Mouse (Mus musculus) testis, adult 2 months (tissue): ENCODE data around the gene Adgrv1. TPM values are rescaled to one million over a fixed set of nuclear protein-coding genes. Genes with fewer than 3 reads are reported as not detected.

Experiments
- H3K27ac ChIP-seq: fragments of 200-500 bp; 2 replicates; pipeline ENCODE4 v1.5.1; 2012; ENCODE audit warnings: low read depth, low read length; ENCODE audit not compliant: control insufficient read depth, insufficient read depth
- H3K27me3 ChIP-seq: fragments of 200-500 bp; 2 replicates; pipeline ENCODE4 v1.6.1; 2012; ENCODE audit warnings: mild to moderate bottlenecking, low read length, moderate library complexity; ENCODE audit not compliant: control insufficient read depth, insufficient read depth
- H3K36me3 ChIP-seq: fragments of 200-500 bp; 2 replicates; pipeline ENCODE4 v1.6.1; 2012; ENCODE audit warnings: mild to moderate bottlenecking, low read length; ENCODE audit not compliant: control insufficient read depth, insufficient read depth
- H3K4me1 ChIP-seq: fragments of 200-500 bp; 2 replicates; pipeline ENCODE4 v1.6.1; 2012; ENCODE audit warnings: low read length; ENCODE audit not compliant: control insufficient read depth, insufficient read depth
- H3K4me3 ChIP-seq: fragments of 200-500 bp; 2 replicates; pipeline ENCODE4 v1.5.1; 2012; ENCODE audit warnings: low read depth, mild to moderate bottlenecking, low read length, moderate library complexity, mixed read lengths; ENCODE audit not compliant: control insufficient read depth
- CTCF ChIP-seq: fragments of 200-500 bp; IDR thresholded peaks from 2 replicates; pipeline ENCODE4 v1.5.1; 2012; ENCODE audit warnings: low read depth, mild to moderate bottlenecking, inconsistent platforms, low read length, moderate library complexity; ENCODE audit not compliant: control insufficient read depth, insufficient read depth, insufficient replicate concordance
- POLR2A ChIP-seq: fragments of 200-500 bp; IDR thresholded peaks from 2 replicates; pipeline ENCODE4 v1.6.1; 2012; ENCODE audit warnings: low read depth, mild to moderate bottlenecking, inconsistent platforms, low read length, moderate library complexity; ENCODE audit not compliant: control insufficient read depth
- polyA plus RNA-seq: library from polyadenylated mRNA; depleted of rRNA; stranded (reverse); fragments of >200 nt; gene quantifications from 2 replicates; pipeline ENCODE4 v1.2.3, GENCODE M21; 2012

The Adgrv1 gene
- polyA plus RNA-seq, 1 experiment, result 6.7 TPM

GRCm38 (mm10) chr13:81107436-81107835 lies 525.5 kb downstream of the Adgrv1 start:
- no peak overlapping the region for H3K27ac ChIP-seq
- no peak for TF ChIP-seq CTCF
- TF ChIP-seq POLR2A, result no peak
- no peaks in the 10 kb centered on the region for H3K4me1 ChIP-seq
- no peaks in the 10 kb centered on the region for H3K36me3 ChIP-seq
- no peak overlapping the region for H3K4me3 ChIP-seq
- H3K27me3 ChIP-seq, result no peaks in the 10 kb centered on the region

- H3K27ac ChIP-seq, result no peak overlapping the region
- TF ChIP-seq POLR2A, result no peak
- no peak for TF ChIP-seq CTCF
- H3K36me3 ChIP-seq, result no peaks in the 10 kb centered on the region
- H3K4me1 ChIP-seq, result no peaks in the 10 kb centered on the region
- H3K4me3 ChIP-seq, result no peak overlapping the region
- H3K27me3 ChIP-seq, result no peaks in the 10 kb centered on the region
These were observed 529.2 kb downstream of the Adgrv1 start for GRCm38 (mm10) chr13:81103794-81104193.

GRCm38 (mm10) chr13:81096424-81096823 lies 536.5 kb downstream of the Adgrv1 start:
- no peaks in the 10 kb centered on the region for H3K36me3 ChIP-seq
- TF ChIP-seq POLR2A, result no peak
- TF ChIP-seq CTCF, result no peak
- no peaks in the 10 kb centered on the region for H3K4me1 ChIP-seq
- H3K4me3 ChIP-seq, result no peak overlapping the region
- H3K27ac ChIP-seq, result no peak overlapping the region
- no peaks in the 10 kb centered on the region for H3K27me3 ChIP-seq

GRCm38 (mm10) chr13:81094513-81094912 lies 538.4 kb downstream of the Adgrv1 start:
- Histone ChIP-seq H3K27me3 (no peaks in the 10 kb centered on the region), H3K36me3 (no peaks in the 10 kb centered on the region), H3K27ac (no peak overlapping the region), H3K4me1 (no peaks in the 10 kb centered on the region), H3K4me3 (no peak overlapping the region)
- TF ChIP-seq CTCF (no peak), POLR2A (no peak)

- H3K36me3 ChIP-seq, result no peaks in the 10 kb centered on the region
- H3K27ac ChIP-seq, result no peak overlapping the region
- H3K4me1 ChIP-seq, result no peaks in the 10 kb centered on the region
- TF ChIP-seq CTCF (no peak), POLR2A (no peak)
- no peaks in the 10 kb centered on the region for H3K27me3 ChIP-seq
- no peak overlapping the region for H3K4me3 ChIP-seq
These were observed 542.7 kb downstream of the Adgrv1 start for GRCm38 (mm10) chr13:81090051-81090836.

DNA sequence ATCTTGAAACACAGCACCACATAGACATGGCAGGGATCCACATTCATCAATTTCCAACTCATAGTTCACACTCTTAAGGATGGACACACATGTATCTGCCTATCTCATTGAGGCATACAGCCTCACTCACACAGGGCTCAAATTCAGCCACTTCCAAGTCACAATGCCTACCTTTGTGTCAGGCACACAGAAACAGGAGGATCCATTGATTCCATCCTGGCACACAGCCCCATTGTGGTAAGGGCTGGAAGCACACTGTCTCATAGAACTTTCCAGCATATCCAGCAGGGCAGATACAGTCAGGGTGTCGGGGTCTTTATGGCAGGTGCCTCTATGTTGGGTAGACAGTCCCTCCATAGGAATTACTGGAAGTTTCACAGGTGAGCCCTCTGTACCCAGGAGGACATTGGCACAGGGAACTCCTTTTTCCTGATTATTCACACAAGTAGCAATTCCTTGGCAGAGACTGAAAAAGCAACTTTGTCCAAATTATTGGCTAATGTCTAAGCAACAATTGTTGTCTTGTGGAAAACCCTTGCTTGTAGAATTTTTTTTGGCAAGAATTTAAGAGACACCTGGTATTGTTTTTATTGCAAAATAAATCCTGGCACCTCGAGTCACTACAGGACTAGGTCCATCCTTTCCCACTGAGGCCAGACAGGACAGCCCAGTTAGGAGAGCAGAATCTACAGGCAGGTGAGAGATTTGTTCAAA lies 545.8 kb downstream of the Adgrv1 start:
- no peak overlapping the region for H3K27ac ChIP-seq
- no peak overlapping the region for H3K4me3 ChIP-seq
- no peaks in the 10 kb centered on the region for H3K27me3 ChIP-seq
- no peaks in the 10 kb centered on the region for H3K4me1 ChIP-seq
- no peaks in the 10 kb centered on the region for H3K36me3 ChIP-seq
- TF ChIP-seq POLR2A (no peak), CTCF (no peak)

GRCm38 (mm10) chr13:81072214-81072613 lies 560.7 kb downstream of the Adgrv1 start:
- Histone ChIP-seq H3K27ac (no peak overlapping the region), H3K4me3 (no peak overlapping the region), H3K27me3 (no peaks in the 10 kb centered on the region), H3K36me3 (no peaks in the 10 kb centered on the region), H3K4me1 (no peaks in the 10 kb centered on the region)
- TF ChIP-seq CTCF, result no peak
- no peak for TF ChIP-seq POLR2A

- H3K4me3 ChIP-seq, result no peak overlapping the region
- H3K27me3 ChIP-seq, result no peaks in the 10 kb centered on the region
- TF ChIP-seq POLR2A (no peak), CTCF (no peak)
- no peaks in the 10 kb centered on the region for H3K36me3 ChIP-seq
- no peak overlapping the region for H3K27ac ChIP-seq
- H3K4me1 ChIP-seq, result no peaks in the 10 kb centered on the region
These were observed 581.5 kb downstream of the Adgrv1 start for GRCm38 (mm10) chr13:81051448-81051847.
